Mouse (Mus musculus): ENCODE results near the gene Ankrd49. TPM values are rescaled to one million over a fixed set of nuclear protein-coding genes. Genes with fewer than 3 reads are reported as not detected.

The Ankrd49 gene
- polyA plus RNA-seq, 1 experiment from 2014 or later, result 47.9 TPM

Other genes with a start within 250 kb of the Ankrd49 start
- gene Amotl1, start 139.8 kb downstream of the Ankrd49 start, polyA plus RNA-seq (2014; fragmentation: Nextera tagmentation; extraction: Ambion mirVana), result 22.4 and 23.6 TPM in 2 replicates
- 0.13 and 0.49 TPM in 2 replicates for gene Piwil4, start 44.1 kb downstream of the Ankrd49 start, polyA plus RNA-seq (2014; fragmentation: Nextera tagmentation; extraction: Ambion mirVana)
- gene Fut4, start 32.5 kb downstream of the Ankrd49 start, polyA plus RNA-seq (2014; fragmentation: Nextera tagmentation; extraction: Ambion mirVana), result 6.5 and 6.7 TPM in 2 replicates
- not detected in 2 replicates for gene 1700012B09Rik, start 13.8 kb downstream of the Ankrd49 start, polyA plus RNA-seq (2014; fragmentation: Nextera tagmentation; extraction: Ambion mirVana)
- 29.6 and 33.3 TPM in 2 replicates for gene Mre11a, start 202 bp downstream of the Ankrd49 start, polyA plus RNA-seq (2014; fragmentation: Nextera tagmentation; extraction: Ambion mirVana)
- gene Gpr83, start 75.4 kb upstream of the Ankrd49 start, polyA plus RNA-seq (2014; fragmentation: Nextera tagmentation; extraction: Ambion mirVana), result 0.44 and 0.69 TPM in 2 replicates
- gene Izumo1r, start 119.1 kb upstream of the Ankrd49 start, polyA plus RNA-seq (2014; fragmentation: Nextera tagmentation; extraction: Ambion mirVana), result not detected in 2 replicates

Measured in intestine, embryonic 14.5 days (tissue).